Mouse (Mus musculus) gastrocnemius, adult 2 months (tissue): ENCODE measurements around the gene 1700042G07Rik. TPM values are rescaled to one million over a fixed set of nuclear protein-coding genes. Genes with fewer than 3 reads are reported as not detected.
A peak's percentile ranks its signal among the peaks of the same experiment; 100 is the strongest.

Experiments used
- DNase-seq: peaks from one replicate; pipeline ENCODE4 v3.0.0; 2022
- H3K27ac ChIP-seq: fragments of 200-600 bp; 2 replicates; pipeline ENCODE4 v1.8.1; 2022; ENCODE audit warnings: mild to moderate bottlenecking
- H3K4me3 ChIP-seq: fragments of 200-600 bp; 2 replicates; pipeline ENCODE4 v1.8.1; 2022; ENCODE audit warnings: mild to moderate bottlenecking, moderate library complexity
- CTCF ChIP-seq: fragments of 200-600 bp; IDR thresholded peaks from 2 replicates; pipeline ENCODE4 v1.8.1; 2022; ENCODE audit warnings: antibody characterized with exemption, mild to moderate bottlenecking, moderate library complexity
- intact Hi-C: fragments of 180-260 bp; cut with DNase I; formaldehyde crosslinking; loops from one replicate; pipeline ENCODE4 v1.15.1; 2025
- total RNA-seq, 2 experiments: library from RNA; stranded (reverse); gene quantifications; 2 replicates each; pipeline ENCODE4 v1.2.3; 2021

1700042G07Rik gene
- total RNA-seq, 2 experiments from 2014 or later, result not detected

- intact Hi-C loops, result loop anchor here (2.0 to 5.0 kb wide), 2 partner anchors 38 to 61 kb away; no protein-coding TSS in a partner anchor
Measured at GRCm38 (mm10) chr4:116221140-116221851, 48.1 kb downstream of the 1700042G07Rik start, which contains the start of gene Pik3r3. Gene Pik3r3 (plus strand): TSS chr4:116221618.

GRCm38 (mm10) chr4:116221996-116222842 is 49.0 kb downstream of the 1700042G07Rik start:
- Histone ChIP-seq H3K4me3 (peak overlapping the region; percentile 94), H3K27ac (peak overlapping the region; percentile 98)
- DNase-seq, result peak; percentile 17
- intact Hi-C loops, result loop anchor here (2.0 to 5.0 kb wide), 2 partner anchors 39 to 60 kb away; no protein-coding TSS in a partner anchor
- TF ChIP-seq CTCF, result no peak

More at GRCm38 (mm10) chr4:116221140-116221851, 48.1 kb downstream of the 1700042G07Rik start, which contains the start of gene Pik3r3:
- no peak for TF ChIP-seq CTCF
- H3K4me3 ChIP-seq, result peak within 1 kb of the TSS; percentile 94
- DNase-seq, result peak; percentile 99
- peak within 1 kb of the TSS; percentile 98 for H3K27ac ChIP-seq

GRCm38 (mm10) chr4:116222843-116223119 is 49.6 kb downstream of the 1700042G07Rik start:
- TF ChIP-seq CTCF, result no peak
- DNase-seq, result no peak
- Histone ChIP-seq H3K27ac (peak overlapping the region; percentile 98; the same call in 1 of the 2 replicates), H3K4me3 (peak overlapping the region; percentile 94)
- intact Hi-C loops, result loop anchor here (5.0 kb wide), 1 partner anchor 60 kb away; no protein-coding TSS in a partner anchor

Other genes with a start within 250 kb of the 1700042G07Rik start
- gene Dmbx1, start 233.4 kb upstream of the 1700042G07Rik start, total RNA-seq, result not detected
- gene Faah, start 155.4 kb upstream of the 1700042G07Rik start, total RNA-seq, result under 1 TPM; 0.20 to 0.22 TPM
- gene Nsun4, start 119.5 kb upstream of the 1700042G07Rik start, total RNA-seq, result 10 to 100 TPM; 12.3 to 16.9 TPM
- 100 to 1,000 TPM; 765 to 991 TPM for gene Uqcrh, start 98.3 kb upstream of the 1700042G07Rik start, total RNA-seq
- 10 to 100 TPM; 21.2 to 22.1 TPM for gene Lrrc41, start 98.1 kb upstream of the 1700042G07Rik start, total RNA-seq
- under 1 TPM; 0.23 to 0.36 TPM for gene Rad54l, start 49.7 kb upstream of the 1700042G07Rik start, total RNA-seq
- gene Pomgnt1, start 49.5 kb upstream of the 1700042G07Rik start, total RNA-seq, result 10 to 100 TPM; 47.9 to 50.7 TPM
- gene Lurap1, start 22.0 kb upstream of the 1700042G07Rik start, total RNA-seq, result 1 to 10 TPM; 4.9 to 6.9 TPM
- gene Tspan1, start 5.8 kb upstream of the 1700042G07Rik start, total RNA-seq, result under 1 TPM in 1 of 2 experiments, not detected in 1; 0.17 TPM
- gene Gm49337, start within 50 bp of the 1700042G07Rik start, total RNA-seq, result under 1 TPM in 1 of 2 experiments, not detected in 1; 0.47 TPM
- gene Pik3r3, start 48.2 kb downstream of the 1700042G07Rik start, total RNA-seq, result 1 to 10 TPM; 5.6 to 7.3 TPM